Mouse (Mus musculus): ENCODE results near the gene Zfp277.

- no peak for TF ChIP-seq CTCF (IDR thresholded peaks at IDR 0.05; ENCODE audit: low read depth, low read length)
- no peak for TF ChIP-seq EP300 (IDR thresholded peaks at IDR 0.05; ENCODE audit: insufficient read depth, low read depth, low read length)
- no peak for TF ChIP-seq POLR2A (IDR thresholded peaks at IDR 0.05; ENCODE audit: insufficient read depth, low read length)
Observed at GRCm38 (mm10) chr12:40486047-40486837, 40.5 kb upstream of the Zfp277 start.
